Mouse (Mus musculus) neural tube, embryonic 11.5 days (tissue): ENCODE measurements around the gene Gm19402. TPM values are rescaled to one million over a fixed set of nuclear protein-coding genes. Genes with fewer than 3 reads are reported as not detected.
"Not testable (repeated sequence)": the region's sequence is repeated elsewhere in the genome, so short reads cannot be mapped to it uniquely, and the experiment has no call there.

Experiments
- ATAC-seq: fragments of 200-750 bp; cut with Nextera tagmentation; 2 replicates; pipeline ENCODE4 v1.8.0; 2017; ENCODE audit warnings: moderate number of reproducible peaks, mild to moderate bottlenecking, moderate TSS enrichment, moderate library complexity; ENCODE audit not compliant: insufficient read depth, low FRiP score, low TSS enrichment
- DNase-seq: peaks from one replicate; pipeline ENCODE4 v3.0.0-alpha.2; 2015; ENCODE audit warnings: low spot score
- H3K27ac ChIP-seq: fragments of 300-500 bp; sonication (generic); 2 replicates; pipeline ENCODE4 v1.5.1; 2014; ENCODE audit warnings: low read depth, mild to moderate bottlenecking, low read length
- H3K27me3 ChIP-seq: fragments of 300-500 bp; sonication (generic); 2 replicates; pipeline ENCODE4 v1.6.1; 2014; ENCODE audit warnings: mild to moderate bottlenecking, low read length, mixed read lengths; ENCODE audit not compliant: control insufficient read depth, insufficient read depth
- H3K36me3 ChIP-seq: fragments of 300-500 bp; sonication (generic); 2 replicates; pipeline ENCODE4 v1.6.1; 2014; ENCODE audit warnings: mild to moderate bottlenecking, low read length, moderate library complexity, mixed read lengths; ENCODE audit not compliant: control insufficient read depth, insufficient read depth
- H3K4me1 ChIP-seq: fragments of 300-500 bp; sonication (generic); 2 replicates; pipeline ENCODE4 v1.6.1; 2014; ENCODE audit warnings: low read length, mixed read lengths; ENCODE audit not compliant: control insufficient read depth, insufficient read depth
- H3K4me2 ChIP-seq: fragments of 300-500 bp; sonication (generic); 2 replicates; pipeline ENCODE4 v1.6.1; 2014; ENCODE audit warnings: low read depth, mild to moderate bottlenecking, moderate library complexity
- H3K4me3 ChIP-seq: fragments of 300-500 bp; sonication (generic); 2 replicates; pipeline ENCODE4 v1.5.1; 2014; ENCODE audit warnings: low read depth, low read length
- H3K9ac ChIP-seq: fragments of 300-500 bp; sonication (generic); 2 replicates; pipeline ENCODE4 v1.6.1; 2014; ENCODE audit warnings: mild to moderate bottlenecking, low read length
- H3K9me3 ChIP-seq: fragments of 300-500 bp; sonication (generic); 2 replicates; pipeline ENCODE4 v1.6.1; 2016; ENCODE audit warnings: low read length; ENCODE audit not compliant: control insufficient read depth
- whole genome bisulfite sequencing: fragments of 180-500 bp; shearing (Covaris S2); extraction: QIAGEN DNeasy Blood & Tissue Kit; methylation state at CpG from one replicate; pipeline ENCODE4 v1.1.7; 2014; 5-methylcytosine and 5-hydroxymethylcytosine counted together
- polyA plus RNA-seq: library from polyadenylated mRNA; unstranded; fragments of >200 nt; fragmentation: Nextera tagmentation; extraction: Ambion mirVana; gene quantifications from 2 replicates; pipeline ENCODE4 v1.2.1, GENCODE M21; 2014

The Gm19402 gene
- not detected in 2 replicates for polyA plus RNA-seq

GRCm38 (mm10) chr10:77690356-77690807, at the start of gene Gm19402:
Gm19402 (minus strand) TSS chr10:77690757.
- H3K4me1 ChIP-seq, DNase-seq, H3K4me2 ChIP-seq, H3K9me3 ChIP-seq, H3K27ac ChIP-seq, ATAC-seq, H3K4me3 ChIP-seq, H3K36me3 ChIP-seq, H3K9ac ChIP-seq: not testable (repeated sequence)
- WGBS: 75% methylated on average over 3 of the region's 3 CpGs
- peaks cover 19% of the 10 kb centered on the region for H3K27me3 ChIP-seq

- DNase-seq (no peak), ATAC-seq (no peak)
- no peak overlapping the region for H3K4me3 ChIP-seq
- no peaks in the 10 kb centered on the region for H3K36me3 ChIP-seq
- H3K4me2 ChIP-seq: no peak overlapping the region
- H3K9ac ChIP-seq: no peak overlapping the region
- no peaks in the 10 kb centered on the region for H3K4me1 ChIP-seq
- H3K9me3 ChIP-seq: no peaks in the 10 kb centered on the region
- 87% methylated on average over 4 of the region's 4 CpGs for WGBS
- no peak overlapping the region for H3K27ac ChIP-seq
- no peaks in the 10 kb centered on the region for H3K27me3 ChIP-seq
Measured at GRCm38 (mm10) chr10:77738929-77739328, 48.4 kb upstream of the Gm19402 start.

- Histone ChIP-seq H3K27ac (no peak overlapping the region), H3K4me3 (no peak overlapping the region), H3K4me2 (no peak overlapping the region), H3K9ac (no peak overlapping the region), H3K27me3 (no peaks in the 10 kb centered on the region), H3K36me3 (no peaks in the 10 kb centered on the region), H3K4me1 (no peaks in the 10 kb centered on the region), H3K9me3 (no peaks in the 10 kb centered on the region)
- DNase-seq: no peak
- ATAC-seq: no peak
- WGBS: 86% methylated on average over 1 of the region's 1 CpGs
Measured at GRCm38 (mm10) chr10:77735928-77736327, 45.4 kb upstream of the Gm19402 start.

- 56% methylated on average over 4 of the region's 4 CpGs for WGBS
- no peak overlapping the region for H3K27ac ChIP-seq
- H3K27me3 ChIP-seq: no peaks in the 10 kb centered on the region
- H3K36me3 ChIP-seq: no peaks in the 10 kb centered on the region
- H3K9me3 ChIP-seq: no peaks in the 10 kb centered on the region
- no peak overlapping the region for H3K9ac ChIP-seq
- H3K4me3 ChIP-seq: no peak overlapping the region
- DNase-seq: no peak
- no peak overlapping the region for H3K4me2 ChIP-seq
- H3K4me1 ChIP-seq: no peaks in the 10 kb centered on the region
- no peak for ATAC-seq
Measured at GRCm38 (mm10) chr10:77729241-77729640, 38.7 kb upstream of the Gm19402 start.

GRCm38 (mm10) chr10:77728280-77728679, 37.7 kb upstream of the Gm19402 start:
- 59% methylated on average over 4 of the region's 4 CpGs for whole genome bisulfite sequencing
- H3K27ac ChIP-seq: no peak overlapping the region
- H3K36me3 ChIP-seq: no peaks in the 10 kb centered on the region
- H3K4me3 ChIP-seq: no peak overlapping the region
- H3K4me2 ChIP-seq: no peak overlapping the region
- no peak for ATAC-seq
- no peak overlapping the region for H3K9ac ChIP-seq
- no peaks in the 10 kb centered on the region for H3K27me3 ChIP-seq
- DNase-seq: no peak
- H3K4me1 ChIP-seq: no peaks in the 10 kb centered on the region
- H3K9me3 ChIP-seq: no peaks in the 10 kb centered on the region

- 55% methylated on average over 3 of the region's 3 CpGs for WGBS
- Histone ChIP-seq H3K4me3 (no peak within 1 kb of the TSS), H3K36me3 (no peaks in the 10 kb centered on the region), H3K27ac (no peak within 1 kb of the TSS), H3K9ac (no peak within 1 kb of the TSS), H3K27me3 (no peaks in the 10 kb centered on the region), H3K9me3 (no peaks in the 10 kb centered on the region), H3K4me2 (no peak within 1 kb of the TSS), H3K4me1 (no peaks in the 10 kb centered on the region)
- DNase-seq (no peak), ATAC-seq (no peak)
Measured at GRCm38 (mm10) chr10:77726186-77726585, 35.6 kb upstream of the Gm19402 start, which contains the start of gene Gm10100. Gm10100 (plus strand) TSS chr10:77726486.

- Histone ChIP-seq H3K9ac (no peak overlapping the region), H3K4me3 (no peak overlapping the region), H3K9me3 (no peaks in the 10 kb centered on the region), H3K36me3 (no peaks in the 10 kb centered on the region), H3K4me1 (no peaks in the 10 kb centered on the region), H3K27me3 (no peaks in the 10 kb centered on the region), H3K4me2 (no peak overlapping the region), H3K27ac (no peak overlapping the region)
- ATAC-seq: no peak
- WGBS: 70% methylated on average over 8 of the region's 8 CpGs
- DNase-seq: no peak
Measured at GRCm38 (mm10) chr10:77724855-77725254, 34.3 kb upstream of the Gm19402 start.

GRCm38 (mm10) chr10:77720299-77720698, 29.7 kb upstream of the Gm19402 start, which contains the start of gene Krtap12-1:
Krtap12-1 (plus strand) TSS chr10:77720599.
- not testable (repeated sequence) for H3K4me2 ChIP-seq, DNase-seq, H3K9me3 ChIP-seq, H3K27ac ChIP-seq, ATAC-seq, H3K4me1 ChIP-seq, H3K36me3 ChIP-seq, H3K9ac ChIP-seq, H3K27me3 ChIP-seq, H3K4me3 ChIP-seq
- 97% methylated on average over 1 of the region's 1 CpGs for WGBS

GRCm38 (mm10) chr10:77715507-77715906, 24.9 kb upstream of the Gm19402 start, which contains the start of gene Gm10142:
Gm10142 (plus strand) TSS chr10:77715807.
- no peaks in the 10 kb centered on the region for H3K9me3 ChIP-seq
- ATAC-seq (no peak), DNase-seq (no peak)
- H3K4me2 ChIP-seq: no peak within 1 kb of the TSS
- 90% methylated on average over 1 of the region's 1 CpGs for WGBS
- H3K4me1 ChIP-seq: no peaks in the 10 kb centered on the region
- no peaks in the 10 kb centered on the region for H3K36me3 ChIP-seq
- no peak within 1 kb of the TSS for H3K4me3 ChIP-seq
- no peak within 1 kb of the TSS for H3K27ac ChIP-seq
- no peak within 1 kb of the TSS for H3K9ac ChIP-seq
- no peaks in the 10 kb centered on the region for H3K27me3 ChIP-seq
